Mouse (Mus musculus) MEL (cell line): ENCODE measurements around the gene Armc6.

Experiments
- CTCF ChIP-seq, 3 experiments: IDR thresholded peaks in 2 of 3; conservative IDR thresholded peaks in 1 of 3; 2 replicates each; pipeline ENCODE4 v1.5.1; 2011 to 2012; ENCODE audit warnings: low read length in 3 of 3, low read depth in 2 of 3, mild to moderate bottlenecking in 2 of 3, improper control_type of control experiment in 1 of 3, inconsistent platforms in 1 of 3, mixed read lengths in 1 of 3, moderate library complexity in 1 of 3; ENCODE audit not compliant: control insufficient read depth in 1 of 3, insufficient read depth in 1 of 3, poor library complexity in 1 of 3, severe bottlenecking in 1 of 3
- EP300 ChIP-seq, 2 experiments: IDR thresholded peaks; 2 replicates each; pipeline ENCODE4 v1.6.1; 2011; ENCODE audit warnings: improper control_type of control experiment in 2 of 2, low read length in 2 of 2, low read depth in 1 of 2, mild to moderate bottlenecking in 1 of 2
- GATA1 ChIP-seq: IDR thresholded peaks from 2 replicates; pipeline ENCODE4 v1.6.1; 2011; ENCODE audit warnings: low read depth, low read length, improper control_type of control experiment
- KAT2A ChIP-seq: conservative IDR thresholded peaks from 2 replicates; pipeline ENCODE4 v1.6.1; 2012; ENCODE audit warnings: low read depth, low read length, improper control_type of control experiment, inconsistent platforms
- MAFK ChIP-seq: IDR thresholded peaks from 2 replicates; pipeline ENCODE4 v1.6.1; 2011; ENCODE audit warnings: low read depth, mild to moderate bottlenecking, low read length, improper control_type of control experiment, borderline replicate concordance
- MAX ChIP-seq: IDR thresholded peaks from 2 replicates; pipeline ENCODE4 v1.6.1; 2011; ENCODE audit warnings: low read length, improper control_type of control experiment
- NRF1 ChIP-seq: IDR thresholded peaks from 2 replicates; pipeline ENCODE4 v1.6.1; 2014; ENCODE audit warnings: low read depth, mild to moderate bottlenecking, inconsistent platforms, low read length, improper control_type of control experiment, moderate library complexity; ENCODE audit not compliant: poor library complexity, insufficient read depth, severe bottlenecking
- POLR2A ChIP-seq, 2 experiments: IDR thresholded peaks; 2 replicates each; pipeline ENCODE4 v1.6.1; 2011 to 2012; ENCODE audit warnings: low read length in 2 of 2, mild to moderate bottlenecking in 2 of 2, control low read depth in 1 of 2, improper control_type of control experiment in 1 of 2, low read depth in 1 of 2, moderate library complexity in 1 of 2; ENCODE audit not compliant: control insufficient read depth in 1 of 2, insufficient read depth in 1 of 2, poor library complexity in 1 of 2
- SIN3A ChIP-seq: IDR thresholded peaks from 2 replicates; pipeline ENCODE4 v1.6.1; 2012; ENCODE audit warnings: low read length, improper control_type of control experiment, inconsistent platforms
- TAL1 ChIP-seq: IDR thresholded peaks from 2 replicates; pipeline ENCODE4 v1.6.1; 2012; ENCODE audit warnings: mild to moderate bottlenecking, inconsistent platforms, low read length, moderate library complexity, mixed read lengths
- ZC3H11A ChIP-seq: IDR thresholded peaks from 2 replicates; pipeline ENCODE4 v1.6.1; 2012; ENCODE audit warnings: low read depth, mild to moderate bottlenecking, inconsistent platforms, low read length, improper control_type of control experiment
- ZKSCAN1 ChIP-seq: IDR thresholded peaks from 2 replicates; pipeline ENCODE4 v1.6.1; 2012; ENCODE audit warnings: low read depth, mild to moderate bottlenecking, inconsistent platforms, low read length, improper control_type of control experiment, moderate library complexity

DNA sequence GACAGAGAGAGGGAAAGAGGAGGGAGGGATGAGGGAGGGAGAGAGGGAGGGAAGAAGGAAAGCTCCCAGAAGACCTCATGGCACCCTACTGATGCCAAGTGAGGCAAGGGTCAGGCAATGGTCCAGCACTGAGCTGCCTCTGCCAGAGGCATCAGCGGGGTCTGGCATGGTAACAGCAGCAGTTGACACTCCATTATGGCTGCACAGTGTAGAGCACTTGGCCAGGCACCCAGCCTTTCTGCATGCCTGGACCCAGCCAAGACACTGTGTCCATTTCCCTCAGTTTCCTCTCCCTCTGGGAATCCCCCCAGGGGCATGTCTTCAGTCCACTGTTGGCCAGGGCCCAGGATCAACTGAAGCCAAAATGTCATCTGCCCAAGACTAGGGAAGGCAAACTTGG is 17.7 kb downstream of the Armc6 start:
- TF ChIP-seq TAL1 (no peak), CTCF (IDR thresholded peaks at IDR 0.05 in 2 of 3, conservative IDR thresholded peaks at IDR 0.05 in 1 of 3; ENCODE audit: control insufficient read depth in 1 of 3, insufficient read depth in 1 of 3, low read depth in 2 of 3, low read length in 3 of 3, poor library complexity in 1 of 3, severe bottlenecking in 1 of 3) (no peak), MAFK (no peak), GATA1 (no peak), ZKSCAN1 (no peak), EP300 (IDR thresholded peaks at IDR 0.05; ENCODE audit: low read depth in 1 of 2, low read length in 2 of 2) (no peak), ZC3H11A (no peak), POLR2A (IDR thresholded peaks at IDR 0.05; ENCODE audit: control insufficient read depth in 1 of 2, insufficient read depth in 1 of 2, low read depth in 1 of 2, low read length in 2 of 2, poor library complexity in 1 of 2) (no peak), MAX (no peak), SIN3A (no peak), KAT2A (no peak), NRF1 (no peak)
